Mouse (Mus musculus): ENCODE results near the gene Ctsl. TPM values are rescaled to one million over a fixed set of nuclear protein-coding genes. Genes with fewer than 3 reads are reported as not detected.

The Ctsl gene
- polyA plus RNA-seq, 1 experiment from 2014 or later: 477 TPM

DNA sequence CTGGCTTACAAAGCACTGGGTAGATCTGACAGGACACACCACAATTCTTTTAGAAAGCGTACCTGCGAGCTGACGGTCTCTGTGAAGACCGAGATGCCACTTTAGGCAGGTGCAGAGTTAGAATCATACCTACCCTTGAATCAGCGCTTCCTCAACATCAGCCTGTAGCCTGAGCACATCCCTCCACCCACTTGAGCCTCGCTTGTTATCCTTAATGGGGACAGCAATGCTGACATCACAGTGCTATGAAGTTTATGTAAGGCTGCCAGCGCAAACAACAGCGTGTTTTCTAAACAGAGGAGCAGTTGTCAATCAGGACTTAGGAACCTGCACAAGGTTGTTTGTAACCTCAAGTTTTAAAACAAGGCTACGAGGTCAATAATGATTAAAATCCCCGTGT lies 27.1 kb downstream of the Ctsl start:
- peak overlapping the region; percentile 71 for H3K9ac ChIP-seq (ENCODE audit: low read length)
- peak overlapping the region; percentile 72 for H3K4me2 ChIP-seq (ENCODE audit: low read depth, low read length)
- H3K36me3 ChIP-seq (ENCODE audit: control insufficient read depth, insufficient read depth): no peaks in the 10 kb centered on the region
- WGBS: 18% methylated on average over 10 of the region's 10 CpGs
- no peaks in the 10 kb centered on the region for H3K27me3 ChIP-seq (ENCODE audit: control insufficient read depth, insufficient read depth, low read length)
- H3K27ac ChIP-seq (ENCODE audit: low read length): 0 out of 2 replicates have a peak overlapping the region, but pooled peaks have one; percentile 40
- peak; percentile 58; the same call in 1 of the 2 replicates for ATAC-seq (replicated peaks; ENCODE audit: extremely low read depth, insufficient read depth, low FRiP score)
- H3K4me1 ChIP-seq (ENCODE audit: control insufficient read depth, insufficient read depth, low read length): no peaks in the 10 kb centered on the region
- H3K4me3 ChIP-seq (ENCODE audit: low read length): peak overlapping the region; percentile 71
- H3K9me3 ChIP-seq (replicated peaks; ENCODE audit: control insufficient read depth, low read length): no peaks in the 10 kb centered on the region

- Histone ChIP-seq H3K36me3 (ENCODE audit: control insufficient read depth, insufficient read depth) (no peaks in the 10 kb centered on the region), H3K27ac (ENCODE audit: low read length) (no peak overlapping the region), H3K4me2 (ENCODE audit: low read depth, low read length) (no peak overlapping the region), H3K9ac (ENCODE audit: low read length) (no peak overlapping the region), H3K27me3 (ENCODE audit: control insufficient read depth, insufficient read depth, low read length) (no peaks in the 10 kb centered on the region), H3K4me3 (ENCODE audit: low read length) (no peak overlapping the region), H3K9me3 (replicated peaks; ENCODE audit: control insufficient read depth, low read length) (no peaks in the 10 kb centered on the region), H3K4me1 (ENCODE audit: control insufficient read depth, insufficient read depth, low read length) (no peaks in the 10 kb centered on the region)
- ATAC-seq (replicated peaks; ENCODE audit: extremely low read depth, insufficient read depth, low FRiP score): no peak
- WGBS: 53% methylated on average over 4 of the region's 4 CpGs
Observed at GRCm38 (mm10) chr13:64335546-64336132, 35.1 kb downstream of the Ctsl start.

- Histone ChIP-seq H3K4me1 (ENCODE audit: control insufficient read depth, insufficient read depth, low read length) (no peaks in the 10 kb centered on the region), H3K4me3 (ENCODE audit: low read length) (no peak overlapping the region), H3K27me3 (ENCODE audit: control insufficient read depth, insufficient read depth, low read length) (no peaks in the 10 kb centered on the region), H3K36me3 (ENCODE audit: control insufficient read depth, insufficient read depth) (no peaks in the 10 kb centered on the region), H3K9ac (ENCODE audit: low read length) (no peak overlapping the region), H3K9me3 (replicated peaks; ENCODE audit: control insufficient read depth, low read length) (no peaks in the 10 kb centered on the region), H3K27ac (ENCODE audit: low read length) (no peak overlapping the region), H3K4me2 (ENCODE audit: low read depth, low read length) (no peak overlapping the region)
- 79% methylated on average over 3 of the region's 3 CpGs for WGBS
- ATAC-seq (replicated peaks; ENCODE audit: extremely low read depth, insufficient read depth, low FRiP score): no peak
Observed at GRCm38 (mm10) chr13:64333102-64333501, 37.6 kb downstream of the Ctsl start.

- Histone ChIP-seq H3K36me3 (ENCODE audit: control insufficient read depth, insufficient read depth) (no peaks in the 10 kb centered on the region), H3K4me2 (ENCODE audit: low read depth, low read length) (no peak overlapping the region), H3K4me3 (ENCODE audit: low read length) (no peak overlapping the region), H3K9me3 (replicated peaks; ENCODE audit: control insufficient read depth, low read length) (no peaks in the 10 kb centered on the region), H3K27me3 (ENCODE audit: control insufficient read depth, insufficient read depth, low read length) (no peaks in the 10 kb centered on the region), H3K4me1 (ENCODE audit: control insufficient read depth, insufficient read depth, low read length) (no peaks in the 10 kb centered on the region), H3K9ac (ENCODE audit: low read length) (no peak overlapping the region), H3K27ac (ENCODE audit: low read length) (no peak overlapping the region)
- WGBS: 57% methylated on average over 6 of the region's 6 CpGs
- no peak for ATAC-seq (replicated peaks; ENCODE audit: extremely low read depth, insufficient read depth, low FRiP score)
Observed at GRCm38 (mm10) chr13:64332321-64332720, 38.4 kb downstream of the Ctsl start.

DNA sequence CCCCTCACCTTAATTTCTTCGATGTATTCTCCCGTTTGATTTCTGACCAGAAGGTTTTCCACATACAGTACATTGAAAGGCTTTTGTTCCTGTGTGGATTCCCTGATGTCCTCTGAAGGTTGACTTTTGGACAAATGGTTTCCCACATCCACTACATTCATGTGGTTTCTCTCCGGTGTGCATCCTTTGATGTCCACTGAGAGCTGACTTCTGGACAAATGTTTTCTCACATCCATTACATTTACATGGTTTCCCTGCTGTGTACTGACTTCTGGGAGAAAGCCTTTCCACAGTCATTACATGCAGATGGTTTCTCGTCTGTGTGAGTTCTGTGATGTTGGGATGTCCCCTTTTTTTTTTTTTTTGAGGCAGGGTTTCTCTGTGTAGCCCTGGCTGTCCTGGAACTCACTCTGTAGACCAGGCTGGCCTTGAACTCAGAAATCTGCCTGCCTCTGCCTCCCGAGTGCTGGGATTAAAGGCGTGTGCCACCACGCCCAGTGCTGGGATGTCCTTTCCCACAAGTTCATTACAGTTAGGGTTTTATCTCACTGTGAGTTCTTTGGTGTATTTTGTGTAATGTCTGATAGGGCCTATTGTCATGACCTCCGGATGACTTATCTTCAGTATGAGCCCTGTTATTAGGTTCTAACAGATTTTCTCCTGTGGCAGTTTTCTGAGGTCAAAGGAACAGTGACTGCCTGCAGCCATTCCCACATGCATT lies 48.0 kb downstream of the Ctsl start:
- WGBS: 77% methylated on average over 8 of the region's 8 CpGs
- no peaks in the 10 kb centered on the region for H3K4me1 ChIP-seq (ENCODE audit: control insufficient read depth, insufficient read depth, low read length)
- H3K4me2 ChIP-seq (ENCODE audit: low read depth, low read length): no peak overlapping the region
- no peaks in the 10 kb centered on the region for H3K36me3 ChIP-seq (ENCODE audit: control insufficient read depth, insufficient read depth)
- no peak overlapping the region for H3K4me3 ChIP-seq (ENCODE audit: low read length)
- H3K27me3 ChIP-seq (ENCODE audit: control insufficient read depth, insufficient read depth, low read length): no peaks in the 10 kb centered on the region
- no peaks in the 10 kb centered on the region for H3K9me3 ChIP-seq (replicated peaks; ENCODE audit: control insufficient read depth, low read length)
- no peak for ATAC-seq (replicated peaks; ENCODE audit: extremely low read depth, insufficient read depth, low FRiP score)
- H3K9ac ChIP-seq (ENCODE audit: low read length): no peak overlapping the region
- H3K27ac ChIP-seq (ENCODE audit: low read length): no peak overlapping the region

DNA sequence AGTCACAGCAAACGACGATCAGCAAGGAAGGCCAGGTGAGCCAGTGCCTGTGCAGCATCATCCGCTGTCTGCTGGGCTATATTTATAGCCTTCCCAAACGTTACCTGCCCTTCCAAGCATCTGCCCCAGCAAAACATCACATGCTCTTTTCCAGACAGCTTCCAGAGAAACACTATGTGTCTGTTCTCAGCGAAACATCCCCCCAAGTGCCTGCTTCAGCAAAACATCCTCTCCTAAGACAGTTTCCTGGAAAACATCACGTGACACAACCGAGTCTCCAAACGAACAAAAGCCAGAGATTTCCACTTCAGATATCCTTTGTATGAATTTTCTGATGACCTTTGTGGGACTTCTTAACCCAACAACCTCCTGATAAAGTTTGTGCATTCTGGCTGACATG lies 50.4 kb downstream of the Ctsl start:
- H3K9me3 ChIP-seq (replicated peaks; ENCODE audit: control insufficient read depth, low read length): no peaks in the 10 kb centered on the region
- 48% methylated on average over 8 of the region's 8 CpGs for WGBS
- no peak overlapping the region for H3K9ac ChIP-seq (ENCODE audit: low read length)
- peaks cover 2% of the 10 kb centered on the region; the same call in 1 of the 2 replicates for H3K4me1 ChIP-seq (ENCODE audit: control insufficient read depth, insufficient read depth, low read length)
- H3K4me3 ChIP-seq (ENCODE audit: low read length): no peak overlapping the region
- H3K27me3 ChIP-seq (ENCODE audit: control insufficient read depth, insufficient read depth, low read length): no peaks in the 10 kb centered on the region
- no peak overlapping the region for H3K27ac ChIP-seq (ENCODE audit: low read length)
- H3K36me3 ChIP-seq (ENCODE audit: control insufficient read depth, insufficient read depth): no peaks in the 10 kb centered on the region
- no peak for ATAC-seq (replicated peaks; ENCODE audit: extremely low read depth, insufficient read depth, low FRiP score)
- no peak overlapping the region for H3K4me2 ChIP-seq (ENCODE audit: low read depth, low read length)

DNA sequence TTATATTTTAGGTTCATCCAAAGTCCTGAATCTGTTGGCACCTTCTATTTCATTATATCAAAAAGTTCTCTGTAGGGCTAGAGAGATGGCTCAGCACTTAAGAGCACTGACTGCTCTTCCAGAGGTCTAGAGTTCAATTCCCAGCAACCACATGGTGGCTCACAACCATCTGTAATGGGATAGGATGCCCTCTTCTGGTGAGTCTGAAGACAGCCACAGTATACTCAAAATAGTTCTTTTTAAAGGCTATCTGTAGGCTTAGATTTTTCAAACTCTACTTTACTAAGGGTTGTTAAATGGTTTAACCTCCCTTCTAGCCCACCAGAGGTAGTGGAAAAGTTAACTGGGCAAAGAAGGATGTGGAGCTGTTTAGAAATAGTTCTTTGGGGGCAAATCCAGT lies 50.9 kb downstream of the Ctsl start:
- H3K36me3 ChIP-seq (ENCODE audit: control insufficient read depth, insufficient read depth): no peaks in the 10 kb centered on the region
- H3K4me3 ChIP-seq (ENCODE audit: low read length): no peak overlapping the region
- H3K9ac ChIP-seq (ENCODE audit: low read length): no peak overlapping the region
- peaks cover 2% of the 10 kb centered on the region; the same call in 1 of the 2 replicates for H3K4me1 ChIP-seq (ENCODE audit: control insufficient read depth, insufficient read depth, low read length)
- H3K9me3 ChIP-seq (replicated peaks; ENCODE audit: control insufficient read depth, low read length): no peaks in the 10 kb centered on the region
- no peak overlapping the region for H3K4me2 ChIP-seq (ENCODE audit: low read depth, low read length)
- no peak overlapping the region for H3K27ac ChIP-seq (ENCODE audit: low read length)
- no peaks in the 10 kb centered on the region for H3K27me3 ChIP-seq (ENCODE audit: control insufficient read depth, insufficient read depth, low read length)
- ATAC-seq (replicated peaks; ENCODE audit: extremely low read depth, insufficient read depth, low FRiP score): no peak

- Histone ChIP-seq H3K36me3 (ENCODE audit: control insufficient read depth, insufficient read depth) (no peaks in the 10 kb centered on the region), H3K9me3 (replicated peaks; ENCODE audit: control insufficient read depth, low read length) (no peaks in the 10 kb centered on the region), H3K4me2 (ENCODE audit: low read depth, low read length) (no peak overlapping the region), H3K4me1 (ENCODE audit: control insufficient read depth, insufficient read depth, low read length) (peaks cover 2% of the 10 kb centered on the region; the same call in 1 of the 2 replicates), H3K27me3 (ENCODE audit: control insufficient read depth, insufficient read depth, low read length) (no peaks in the 10 kb centered on the region), H3K27ac (ENCODE audit: low read length) (no peak overlapping the region), H3K4me3 (ENCODE audit: low read length) (no peak overlapping the region), H3K9ac (ENCODE audit: low read length) (no peak overlapping the region)
- ATAC-seq (replicated peaks; ENCODE audit: extremely low read depth, insufficient read depth, low FRiP score): no peak
- WGBS: 49% methylated on average over 2 of the region's 2 CpGs
Observed at GRCm38 (mm10) chr13:64318355-64318754, 52.3 kb downstream of the Ctsl start.

GRCm38 (mm10) chr13:64315483-64316050 lies 55.1 kb downstream of the Ctsl start:
- 0% methylated on average over 3 of the region's 3 CpGs for WGBS
- Histone ChIP-seq H3K27ac (ENCODE audit: low read length) (no peak overlapping the region), H3K9me3 (replicated peaks; ENCODE audit: control insufficient read depth, low read length) (no peaks in the 10 kb centered on the region), H3K4me2 (ENCODE audit: low read depth, low read length) (no peak overlapping the region; the same call in 1 of the 2 replicates), H3K4me3 (ENCODE audit: low read length) (no peak overlapping the region), H3K9ac (ENCODE audit: low read length) (no peak overlapping the region), H3K36me3 (ENCODE audit: control insufficient read depth, insufficient read depth) (no peaks in the 10 kb centered on the region), H3K4me1 (ENCODE audit: control insufficient read depth, insufficient read depth, low read length) (peaks cover 15% of the 10 kb centered on the region), H3K27me3 (ENCODE audit: control insufficient read depth, insufficient read depth, low read length) (no peaks in the 10 kb centered on the region)
- ATAC-seq (replicated peaks; ENCODE audit: extremely low read depth, insufficient read depth, low FRiP score): no peak

Measured in heart, embryonic 16.5 days (tissue).